Mouse (Mus musculus) heart, postnatal 0 days (tissue): ENCODE measurements around the gene Tesk2.

ENCODE experiments used
- CTCF ChIP-seq: IDR thresholded peaks from 2 replicates; pipeline ENCODE4 v1.5.1; 2016; ENCODE audit warnings: antibody characterized with exemption, control low read depth, low read depth
- EP300 ChIP-seq: IDR thresholded peaks from 2 replicates; pipeline ENCODE4 v1.6.1; 2016; ENCODE audit warnings: antibody characterized with exemption, low read depth

- TF ChIP-seq EP300 = no peak
- TF ChIP-seq CTCF = no peak
Observed at GRCm38 (mm10) chr4:116734996-116735395, 14.2 kb downstream of the Tesk2 start.
